Mouse (Mus musculus): Measurements from ENCODE around the gene Pafah1b1.
A peak's percentile ranks its signal among the peaks of the same experiment; 100 is the strongest.

The Pafah1b1 gene

DNA sequence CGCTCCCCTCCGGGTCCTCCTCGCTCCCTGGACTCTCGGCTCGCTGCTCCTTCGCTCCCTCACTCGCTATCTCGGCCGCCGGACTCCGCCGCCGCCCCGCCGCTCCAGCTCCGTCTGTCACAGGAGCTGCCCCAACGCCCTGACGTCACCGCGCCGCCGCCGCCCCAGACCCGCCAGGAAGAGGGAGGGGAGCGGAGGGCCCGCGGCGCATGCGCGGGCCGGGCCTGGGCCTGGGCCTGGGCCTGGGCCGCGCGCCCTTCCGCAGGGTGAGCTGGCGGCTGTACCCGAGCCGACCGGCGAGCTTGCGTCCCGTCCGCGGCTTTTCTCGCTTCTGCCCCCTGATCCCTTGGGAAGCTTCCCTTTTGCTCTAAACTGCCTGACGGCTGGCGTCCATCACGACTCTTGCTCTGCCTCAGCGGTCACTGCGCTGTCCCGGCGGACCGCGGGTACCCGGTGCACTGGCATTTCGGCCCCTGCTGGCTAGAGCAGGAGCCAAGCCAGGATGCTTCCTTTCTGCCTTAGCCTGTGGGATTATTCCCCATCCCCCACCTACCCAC lies at the start of gene Pafah1b1:
TSS of gene Pafah1b1 (minus strand) at position 436 of the 557 bp plus-strand sequence.
- DNase-seq, result peak; percentile 97

DNA sequence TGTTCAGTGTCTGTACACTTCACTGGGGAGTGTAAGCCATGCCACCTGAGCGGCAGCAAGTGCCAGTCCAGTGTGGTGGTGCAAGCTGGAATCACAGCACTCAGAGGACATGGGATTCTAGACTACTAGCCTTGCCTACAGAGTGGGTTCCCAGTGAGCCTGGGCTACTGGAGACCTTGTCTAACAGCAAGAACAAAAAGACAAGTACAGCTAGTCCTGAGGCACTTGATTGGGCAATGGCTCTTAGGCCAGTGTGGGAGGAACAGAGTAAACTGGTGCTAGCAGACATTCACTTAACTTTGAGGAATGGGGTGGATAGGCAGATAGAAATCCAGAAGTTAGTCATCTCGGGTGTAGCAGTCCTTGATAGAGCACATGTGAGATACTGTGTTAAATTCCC lies 47.9 kb upstream of the Pafah1b1 start:
- no peak for DNase-seq

DNA sequence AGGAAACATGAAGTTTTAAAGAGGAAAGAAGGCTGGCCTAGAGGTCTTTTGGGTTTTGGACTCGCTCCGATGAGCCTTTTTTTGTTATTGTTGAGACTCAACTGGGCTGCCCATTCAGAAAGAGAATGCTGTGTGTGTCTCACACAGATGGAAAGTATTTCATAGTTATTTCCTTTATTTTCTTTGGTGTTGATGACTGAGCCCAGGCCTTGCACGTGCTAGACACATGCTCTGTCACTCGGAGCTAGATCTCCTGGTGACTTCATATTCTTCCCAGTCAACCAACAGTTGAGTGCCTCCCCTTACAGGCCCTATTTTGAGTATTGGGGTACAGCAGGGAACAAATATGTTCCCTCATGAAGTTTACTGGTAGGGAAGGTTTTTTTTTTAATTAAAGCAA lies 47.2 kb upstream of the Pafah1b1 start:
- DNase-seq, result no peak

DNA sequence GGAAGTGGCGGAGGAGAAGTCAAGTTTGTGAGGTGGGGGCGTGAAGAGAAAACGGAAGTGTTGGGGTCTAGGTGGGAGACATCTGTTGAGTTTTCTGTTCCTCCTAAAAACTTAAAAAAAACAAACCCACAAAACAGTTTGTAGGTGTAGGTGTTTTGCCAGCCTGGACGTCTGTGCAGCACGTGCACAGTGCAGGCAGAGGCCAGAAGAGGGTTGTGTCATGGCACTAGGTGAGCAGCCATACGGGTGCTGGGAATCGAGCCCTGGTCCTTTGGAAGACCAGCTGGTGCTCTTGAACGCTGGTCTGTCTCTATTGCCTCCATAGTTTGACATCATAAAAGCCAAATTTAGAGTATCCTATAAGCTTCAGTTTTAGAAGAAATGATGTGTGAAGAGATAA lies 46.8 kb upstream of the Pafah1b1 start:
- no peak for DNase-seq

DNA sequence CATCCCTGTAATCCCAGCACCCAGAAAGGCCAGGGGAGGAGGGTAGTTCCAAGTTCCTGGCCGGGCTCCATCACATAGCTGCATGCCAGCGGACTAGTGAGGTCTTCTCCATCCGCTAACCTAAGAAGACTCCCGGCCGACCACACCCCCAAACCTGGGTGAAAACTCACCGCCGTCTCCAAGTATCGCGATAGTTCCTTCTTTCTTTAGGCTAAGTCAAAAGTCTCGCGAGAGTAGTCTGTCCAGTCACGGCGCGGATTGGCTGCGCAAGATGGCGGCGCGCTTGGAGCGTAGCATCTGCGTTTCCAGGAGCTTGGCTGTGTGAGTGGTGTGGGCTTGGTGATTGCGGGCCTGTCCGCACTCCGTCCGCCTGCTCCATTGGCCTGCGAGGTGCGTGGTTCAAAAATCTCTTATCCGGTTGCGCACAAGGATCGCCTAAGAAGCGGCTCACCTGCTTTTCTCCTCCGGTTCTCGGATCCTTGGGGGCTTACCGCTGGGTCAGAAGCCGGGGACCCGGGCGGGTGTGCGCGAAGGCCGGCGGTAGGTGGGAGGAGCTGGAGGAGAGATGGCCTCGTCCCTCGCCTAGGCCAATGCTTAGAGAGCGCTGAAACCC lies 46.2 kb upstream of the Pafah1b1 start, which contains the start of gene Mettl16:
TSS of gene Mettl16 (plus strand) at position 236 of the 613 bp plus-strand sequence.
- DNase-seq, result peak; percentile 94

DNA sequence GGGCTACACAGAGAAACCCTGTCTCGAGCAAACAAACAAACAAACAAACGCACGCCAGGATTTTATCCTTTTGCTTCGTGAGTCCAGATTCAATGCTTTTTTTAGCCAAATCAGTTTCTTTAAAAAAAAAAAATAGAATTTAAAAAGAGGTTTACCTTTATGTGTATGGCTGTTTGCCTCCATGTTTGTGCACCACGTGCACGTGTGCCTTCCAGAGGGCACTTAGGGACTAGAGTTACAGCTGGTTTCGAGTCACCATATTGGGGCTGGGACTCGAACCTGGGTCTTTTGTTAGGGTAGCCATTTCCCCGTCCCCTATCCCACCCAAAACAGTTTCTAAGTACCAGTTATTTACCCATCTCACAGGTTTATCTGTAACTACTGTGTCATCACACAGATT lies 45.6 kb upstream of the Pafah1b1 start:
- DNase-seq, result no peak

DNA sequence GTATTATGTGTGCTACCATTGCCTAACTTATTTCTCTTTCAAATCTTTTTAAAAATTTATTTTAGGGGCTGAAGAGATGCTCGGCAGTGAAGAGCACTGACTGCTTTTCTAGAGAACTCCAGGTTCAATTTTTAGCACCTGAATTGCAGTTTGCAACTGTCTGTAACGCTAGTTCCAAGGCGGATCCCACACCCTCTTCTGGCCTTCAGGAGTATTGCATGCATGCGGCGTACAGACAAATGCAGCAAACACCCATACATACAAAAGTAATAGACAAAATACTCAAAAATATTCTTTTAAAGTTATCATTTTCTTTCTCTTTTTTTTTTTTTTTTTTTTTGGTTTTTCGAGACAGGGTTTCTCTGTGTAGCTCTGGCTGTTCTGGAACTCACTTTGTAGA lies 43.6 kb upstream of the Pafah1b1 start:
- no peak for DNase-seq

DNA sequence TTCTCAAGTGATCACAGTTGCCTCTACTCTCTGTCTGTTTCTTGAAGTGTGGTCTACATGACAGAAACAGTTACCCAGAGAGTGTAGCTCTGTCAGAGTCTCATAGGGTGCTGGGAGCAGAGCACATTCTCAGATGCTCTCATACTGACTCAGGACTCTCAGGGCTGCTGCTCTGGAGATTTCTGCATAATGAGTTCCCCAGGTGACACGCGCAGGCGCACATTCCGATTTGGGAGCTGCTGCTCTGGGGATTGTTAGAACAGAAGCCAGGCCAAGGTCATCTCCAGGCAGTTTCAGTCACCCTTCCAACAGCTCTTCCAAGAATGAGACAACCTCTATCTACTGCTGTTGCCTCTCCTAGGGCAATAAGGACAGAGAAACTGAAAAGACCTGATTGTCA lies 43.0 kb upstream of the Pafah1b1 start:
- no peak for DNase-seq

DNA sequence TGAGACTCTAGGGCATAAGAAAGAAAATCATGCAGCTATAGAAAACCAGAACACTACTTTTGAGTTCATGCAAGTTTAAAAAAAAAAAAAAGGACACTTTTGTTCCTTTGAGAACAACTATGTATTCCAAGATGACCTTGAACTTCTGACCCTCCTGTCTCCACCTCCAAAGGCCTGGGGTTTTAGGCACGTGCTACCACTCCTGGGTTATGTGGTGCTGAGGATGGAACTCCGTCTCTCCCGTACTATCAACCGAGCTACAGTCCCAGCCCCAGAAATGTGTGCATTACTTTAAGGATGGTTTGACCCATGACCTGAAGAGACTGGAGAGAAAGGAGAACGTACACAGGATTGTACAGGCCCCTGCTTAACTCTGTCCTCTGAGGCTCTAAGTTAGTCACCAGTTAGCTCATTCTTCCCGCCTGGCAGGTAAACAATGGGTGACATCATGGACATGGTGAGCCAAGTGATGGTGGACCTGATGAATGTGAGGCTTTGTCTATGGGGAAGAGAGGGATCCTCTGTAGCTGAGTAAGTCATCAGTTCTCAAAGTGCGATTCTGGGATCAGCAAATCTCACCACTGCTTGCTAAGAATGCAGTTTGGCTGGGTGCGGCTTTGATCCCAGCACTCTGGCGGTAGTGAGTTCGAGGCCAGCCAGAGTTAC lies 39.6 kb upstream of the Pafah1b1 start:
- no peak for DNase-seq

DNA sequence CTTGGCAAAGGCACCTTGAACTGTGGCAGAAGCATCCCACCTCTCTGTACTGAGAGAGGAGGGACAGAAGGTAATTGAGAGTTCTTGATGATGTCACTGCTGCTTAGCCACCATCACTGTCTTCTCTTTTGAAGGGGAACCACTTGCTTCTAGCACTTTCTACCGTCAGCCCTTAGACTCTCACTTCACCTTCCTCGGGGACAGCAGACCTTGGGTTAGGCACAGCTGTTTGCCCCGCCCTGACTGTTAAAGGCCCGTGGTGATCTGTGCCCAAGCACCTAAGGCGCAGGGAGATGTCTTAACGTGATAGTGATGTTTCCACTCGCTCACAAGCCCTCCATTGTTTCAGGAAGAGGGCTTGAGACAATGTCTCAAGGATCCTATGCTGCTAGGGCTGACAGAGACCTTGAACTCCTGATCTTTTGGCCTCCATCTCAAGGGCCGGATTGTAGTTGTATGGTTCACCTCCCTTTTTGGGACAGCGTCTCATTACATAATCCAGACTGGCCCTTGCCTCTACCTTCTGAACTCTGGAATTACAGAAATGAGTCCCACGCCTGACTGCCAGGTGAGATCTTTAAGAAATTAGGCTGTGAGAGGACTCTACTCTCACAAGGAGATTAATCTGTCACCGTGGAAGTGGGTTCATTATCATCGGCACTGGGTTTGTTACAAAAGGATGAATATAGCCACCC lies 36.7 kb upstream of the Pafah1b1 start:
- no peak for DNase-seq

DNA sequence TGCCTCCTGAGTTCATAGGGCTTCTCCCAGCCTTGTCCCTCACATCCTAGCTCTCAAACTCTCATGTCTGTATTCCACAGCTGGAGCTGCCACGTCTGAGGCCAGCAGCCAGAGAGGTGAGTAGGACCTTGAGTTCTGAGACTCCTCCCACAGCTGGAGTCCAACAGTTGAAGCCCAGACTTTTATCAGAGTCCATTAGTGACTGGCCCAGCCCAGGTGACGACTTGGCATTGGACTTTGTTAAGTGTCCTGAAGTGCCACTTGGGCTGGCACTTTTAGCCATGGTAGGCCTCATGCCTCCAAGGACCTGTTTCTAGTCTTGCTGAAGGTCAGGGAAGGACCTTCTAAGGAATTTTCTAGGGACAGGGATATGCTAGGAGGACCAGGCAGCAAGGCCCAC lies 32.2 kb upstream of the Pafah1b1 start:
- DNase-seq, result no peak

DNA sequence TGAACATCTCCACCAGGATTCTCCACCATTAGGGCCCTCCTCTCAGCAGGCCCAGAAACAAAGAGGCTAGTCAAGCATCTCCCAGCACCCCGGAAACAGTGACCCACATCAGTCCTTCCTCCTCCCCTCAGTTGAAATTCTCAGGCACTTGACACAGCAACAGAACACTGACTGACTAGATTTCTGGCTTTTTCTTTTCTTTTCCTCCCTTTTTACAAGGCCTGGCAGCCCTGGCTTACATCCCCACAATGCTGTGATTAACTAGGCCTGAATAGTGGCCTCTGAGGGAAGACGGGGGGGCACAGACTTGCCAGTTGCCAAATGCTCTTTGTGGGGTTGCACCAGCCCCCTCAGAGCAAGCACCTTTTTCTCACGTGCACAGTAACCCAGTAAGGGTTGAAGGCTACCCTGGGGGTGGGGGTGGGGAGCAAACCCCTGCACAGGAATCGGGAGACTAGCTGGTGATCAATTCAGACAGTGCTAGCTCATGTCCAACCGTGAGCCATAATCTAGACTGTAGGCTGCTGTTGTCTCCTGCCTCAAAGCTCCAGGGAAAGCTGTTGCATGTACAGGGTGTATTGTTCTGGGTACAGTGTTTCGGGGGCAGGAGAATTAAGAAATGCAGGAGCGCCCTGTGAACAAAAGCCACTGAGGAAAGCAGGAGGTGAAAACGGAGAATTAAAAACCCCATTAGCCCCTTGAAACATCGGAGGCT lies 27.0 kb upstream of the Pafah1b1 start:
- DNase-seq, result no peak

DNA sequence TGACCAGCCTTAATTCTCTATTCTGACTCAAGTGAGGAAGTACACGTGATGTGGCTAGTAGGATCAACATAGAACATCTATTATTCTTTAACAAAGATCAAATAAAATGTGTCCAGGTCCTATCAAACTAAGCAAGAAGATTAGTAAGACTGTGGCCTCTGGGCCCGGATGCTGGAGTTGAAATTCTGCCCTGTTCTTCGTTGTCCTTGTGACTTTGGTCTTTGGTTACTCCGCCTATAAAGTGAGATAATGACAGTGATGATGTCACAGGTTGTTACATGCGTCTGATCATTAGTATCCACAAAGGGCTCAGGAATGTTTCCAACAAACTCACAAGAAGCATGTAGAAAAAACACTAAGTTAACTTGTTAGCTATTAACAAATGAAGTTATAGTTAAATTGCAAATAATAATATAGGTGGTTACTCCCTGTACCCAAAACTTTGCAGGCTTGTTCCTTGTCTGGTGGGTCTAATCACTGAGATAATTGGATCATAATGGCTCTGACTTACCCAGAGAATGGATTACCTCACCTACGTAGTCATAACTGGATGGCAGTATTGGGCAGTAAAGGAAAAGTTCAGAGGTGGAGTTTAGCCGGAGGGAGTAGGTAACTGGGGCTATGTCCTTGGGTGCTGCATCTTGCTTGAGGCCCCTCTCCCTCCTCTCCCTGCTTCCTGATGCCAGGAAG lies 26.3 kb upstream of the Pafah1b1 start:
- no peak for DNase-seq

DNA sequence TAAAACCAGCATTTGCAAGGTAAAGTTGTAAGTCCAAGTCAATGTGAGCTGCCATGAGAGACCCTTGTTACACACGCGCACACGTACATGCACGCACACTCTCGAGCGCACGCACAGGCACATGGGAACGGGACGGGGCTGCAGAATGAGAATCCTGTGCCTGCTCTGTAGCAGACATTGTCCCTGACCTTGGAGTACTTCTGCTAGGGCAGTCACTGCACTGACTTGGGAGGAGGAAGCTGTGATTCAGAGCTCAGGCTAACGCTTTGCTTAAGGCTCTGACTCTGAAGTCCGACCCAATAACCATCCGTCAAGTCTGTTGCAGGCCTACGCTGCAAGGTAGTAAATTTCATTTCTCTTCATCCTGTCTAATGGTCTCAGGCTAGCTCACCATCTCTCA lies 24.8 kb upstream of the Pafah1b1 start:
- no peak for DNase-seq

DNA sequence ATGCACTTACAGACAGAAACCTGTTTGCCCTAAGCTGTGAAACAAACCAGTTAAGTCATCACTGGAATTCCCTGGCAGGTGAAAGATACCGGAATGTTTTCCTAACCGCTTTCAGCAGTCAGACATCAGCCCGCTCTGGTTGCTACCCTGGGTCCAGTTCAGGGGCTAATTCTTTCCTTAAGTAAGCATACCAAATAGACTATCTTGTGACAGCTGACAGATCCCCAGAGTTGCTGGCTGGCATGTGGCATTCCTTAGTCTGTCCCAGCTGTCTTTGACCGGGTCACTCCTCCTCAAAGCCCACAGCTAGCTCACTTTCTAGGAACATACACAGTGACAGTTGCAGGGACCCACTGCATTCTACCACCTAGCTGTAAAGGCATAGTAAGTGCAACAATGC lies 23.6 kb upstream of the Pafah1b1 start:
- DNase-seq, result no peak

DNA sequence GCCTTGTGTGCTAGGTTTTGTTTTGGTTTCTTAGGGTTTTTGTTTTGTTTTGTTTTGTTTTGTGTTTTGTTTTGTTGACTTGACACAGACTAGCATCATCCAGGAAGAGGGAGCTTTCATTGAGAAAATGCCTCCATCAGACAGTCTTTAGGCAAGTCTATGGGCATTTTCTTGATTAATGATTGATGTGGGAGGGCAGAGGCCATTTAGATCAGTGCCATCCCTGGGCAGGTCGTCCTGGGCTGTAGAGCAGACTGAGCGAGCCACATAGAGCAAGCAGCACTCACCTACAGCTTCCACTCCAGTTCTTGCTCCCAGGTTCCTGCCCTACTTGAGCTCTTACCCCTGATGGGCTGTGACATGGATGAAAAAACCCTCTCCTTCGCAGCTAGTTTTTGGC lies 13.4 kb upstream of the Pafah1b1 start:
- no peak for DNase-seq

DNA sequence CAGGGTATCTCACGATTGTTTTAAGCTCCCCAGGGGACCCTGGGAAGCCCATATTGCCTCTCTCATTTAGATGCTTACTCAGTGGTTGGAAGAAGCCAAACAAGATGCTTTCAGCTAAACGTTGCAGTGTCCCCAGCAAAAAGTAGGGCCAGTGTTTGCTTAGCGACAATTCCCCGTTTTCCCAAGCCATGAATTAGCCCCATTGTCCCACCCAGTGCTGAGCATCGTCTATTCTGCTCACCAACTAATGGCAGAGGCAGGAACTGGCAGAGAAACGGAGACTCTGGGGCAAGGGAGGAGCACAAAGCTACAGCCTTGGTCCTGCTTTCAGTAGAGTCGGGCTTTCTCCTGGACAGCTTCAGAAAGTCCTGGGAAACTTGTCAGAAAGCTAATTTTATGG lies 10.4 kb upstream of the Pafah1b1 start:
- peak; percentile 6 for DNase-seq

DNA sequence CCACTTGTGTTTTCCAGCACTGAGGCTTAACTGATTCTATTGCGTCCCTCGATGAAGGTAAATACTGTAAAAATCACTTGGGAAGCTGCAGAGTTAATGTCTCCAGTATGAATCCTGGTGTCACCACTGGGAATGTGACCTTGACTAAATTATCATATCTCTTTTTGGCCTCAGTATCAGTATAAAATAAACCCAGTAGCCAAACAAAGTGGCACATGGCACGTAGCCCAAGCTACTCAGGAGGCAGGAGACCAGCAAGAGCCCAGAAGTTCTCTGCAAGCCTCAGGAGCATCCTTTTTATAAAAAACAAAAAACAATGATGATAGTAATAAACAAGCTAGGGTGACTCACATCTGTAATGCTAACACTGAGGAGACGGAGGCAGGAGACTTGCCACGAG lies 711 bp upstream of the Pafah1b1 start:
- no peak for DNase-seq

DNA sequence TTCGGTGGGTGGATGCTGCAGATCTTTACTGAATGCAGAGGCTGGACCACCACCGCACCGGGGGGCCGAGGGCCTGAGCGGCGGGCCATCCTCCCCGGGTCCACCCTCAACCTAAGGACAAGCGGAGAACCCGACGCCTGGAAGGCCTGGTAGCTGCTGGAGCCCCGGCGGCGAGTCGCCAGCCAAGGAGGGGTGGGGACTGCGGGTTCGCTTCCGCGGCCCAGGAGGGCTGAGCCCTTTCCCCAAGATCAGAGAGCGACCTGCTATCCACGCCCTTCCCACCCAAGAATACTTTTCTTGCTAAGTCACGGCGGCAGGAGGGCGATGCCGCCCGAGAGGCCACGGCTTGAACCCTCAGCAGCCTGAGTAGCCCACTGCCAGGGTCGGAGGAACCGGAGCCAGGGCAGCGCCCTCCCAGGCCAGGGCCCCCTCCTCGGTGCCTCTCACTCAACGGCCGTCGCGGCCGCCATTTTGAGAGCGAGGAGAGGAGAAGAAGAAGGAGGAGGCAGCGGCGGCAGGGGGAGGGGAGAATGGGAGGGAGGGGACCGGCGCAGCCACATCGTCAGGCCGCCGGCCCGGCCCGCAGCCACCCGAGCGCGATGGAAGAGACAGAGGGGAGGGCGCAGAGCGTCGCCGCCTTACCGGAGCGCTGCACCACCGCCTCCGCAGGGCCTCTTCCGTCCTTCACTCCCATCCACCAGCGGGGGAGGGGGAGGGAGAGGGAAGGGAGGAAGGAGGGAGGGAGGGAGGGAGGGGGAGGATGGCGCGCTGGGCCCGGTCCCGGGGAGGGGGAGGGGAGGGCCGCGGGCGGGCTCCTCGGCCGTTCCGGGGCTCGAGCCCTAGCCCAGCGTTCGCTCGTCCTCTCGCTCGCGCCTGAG lies 874 bp downstream of the Pafah1b1 start:
- peak; percentile 84 for DNase-seq

DNA sequence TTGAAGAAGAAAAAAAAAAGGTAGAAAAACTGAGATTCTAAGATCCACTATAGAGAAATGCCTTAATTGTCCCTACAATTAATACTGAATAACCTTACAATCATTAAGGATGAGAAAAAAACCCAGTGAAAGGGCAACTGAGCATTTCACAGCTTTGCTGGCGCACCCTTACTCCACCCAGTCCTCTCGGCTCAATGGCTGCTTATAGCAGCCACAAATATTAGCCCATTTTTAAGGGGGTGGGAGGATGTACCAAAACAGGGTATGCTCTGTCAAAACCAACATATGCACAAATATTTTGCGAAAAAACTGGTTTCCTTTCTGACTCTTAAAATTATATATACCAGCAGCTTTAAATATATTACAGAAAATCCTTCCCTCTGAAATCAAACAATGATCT lies 2.5 kb downstream of the Pafah1b1 start:
- no peak for DNase-seq

DNA sequence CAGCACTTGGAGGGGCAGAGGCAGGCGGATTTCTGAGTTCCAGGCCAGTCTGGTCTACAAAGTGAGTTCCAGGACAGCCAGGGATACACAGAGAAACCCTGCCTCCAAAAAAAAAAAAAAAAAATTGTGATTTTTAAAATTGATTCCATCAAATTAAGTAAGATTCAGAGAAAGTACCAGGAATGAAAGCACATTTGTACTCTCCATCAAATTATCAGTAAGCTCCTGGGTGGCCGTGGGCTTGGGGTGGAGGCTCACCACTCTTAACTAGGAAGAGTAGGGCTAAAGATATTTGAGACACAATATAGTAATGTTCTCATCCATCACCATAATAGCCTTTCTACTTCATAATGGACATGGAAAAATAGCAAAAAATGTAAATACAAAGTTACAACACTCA lies 3.3 kb downstream of the Pafah1b1 start:
- DNase-seq, result no peak

DNA sequence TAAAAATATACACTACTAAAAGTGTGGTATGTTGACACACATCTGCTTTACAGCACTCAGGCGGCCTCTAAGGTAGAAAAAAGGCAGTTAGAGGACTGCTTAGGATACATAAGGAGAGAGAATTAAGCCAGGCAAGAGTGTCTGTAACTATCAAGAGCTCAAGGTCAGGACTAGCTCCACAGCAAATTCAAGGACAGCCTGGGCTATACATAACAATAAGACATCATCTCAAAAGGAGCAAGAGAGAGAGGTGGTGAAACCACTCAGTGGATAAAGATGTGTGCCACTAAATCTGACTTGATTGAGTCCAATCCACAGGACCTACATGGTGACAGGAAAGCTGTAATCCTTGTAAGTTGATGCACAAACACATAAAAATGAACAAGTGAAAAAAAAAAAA lies 3.8 kb downstream of the Pafah1b1 start:
- no peak for DNase-seq
